Mouse (Mus musculus) thymus, postnatal 10 days (tissue): ENCODE data around the gene Fanca.
A peak's percentile ranks its signal among the peaks of the same experiment; 100 is the strongest.

ENCODE experiments used
- DNase-seq, 2 experiments: peaks; one replicate each; pipeline ENCODE4 v3.0.0; 2021; ENCODE audit warnings: low spot score in 2 of 2

Fanca gene

DNA sequence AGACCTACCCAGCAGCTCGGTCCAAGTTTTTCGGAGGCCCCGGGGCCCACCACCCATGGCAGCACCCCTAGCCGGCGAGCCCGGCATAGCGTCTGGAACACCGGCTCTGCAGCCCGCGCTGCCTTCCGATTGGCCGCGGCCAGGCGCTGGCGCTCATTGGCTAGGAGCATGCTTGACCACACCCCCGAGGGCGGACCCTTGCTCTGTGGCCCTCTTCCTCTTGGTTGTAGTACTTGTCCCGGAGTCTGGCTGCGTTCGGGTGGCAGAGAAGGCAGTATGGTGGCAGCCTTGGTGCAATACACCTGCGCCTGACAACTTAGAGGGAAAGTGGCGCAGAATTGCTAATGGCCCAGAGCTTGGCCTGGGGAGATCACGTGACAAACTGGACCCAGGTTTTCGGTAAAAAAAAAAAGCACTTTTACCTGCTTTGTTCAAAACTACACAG is at the start of gene Fanca:
Gene Fanca, minus strand, starts transcription at position 110 of the 445 bp plus-strand sequence.
- peak; percentile 94 to 96 for DNase-seq

DNA sequence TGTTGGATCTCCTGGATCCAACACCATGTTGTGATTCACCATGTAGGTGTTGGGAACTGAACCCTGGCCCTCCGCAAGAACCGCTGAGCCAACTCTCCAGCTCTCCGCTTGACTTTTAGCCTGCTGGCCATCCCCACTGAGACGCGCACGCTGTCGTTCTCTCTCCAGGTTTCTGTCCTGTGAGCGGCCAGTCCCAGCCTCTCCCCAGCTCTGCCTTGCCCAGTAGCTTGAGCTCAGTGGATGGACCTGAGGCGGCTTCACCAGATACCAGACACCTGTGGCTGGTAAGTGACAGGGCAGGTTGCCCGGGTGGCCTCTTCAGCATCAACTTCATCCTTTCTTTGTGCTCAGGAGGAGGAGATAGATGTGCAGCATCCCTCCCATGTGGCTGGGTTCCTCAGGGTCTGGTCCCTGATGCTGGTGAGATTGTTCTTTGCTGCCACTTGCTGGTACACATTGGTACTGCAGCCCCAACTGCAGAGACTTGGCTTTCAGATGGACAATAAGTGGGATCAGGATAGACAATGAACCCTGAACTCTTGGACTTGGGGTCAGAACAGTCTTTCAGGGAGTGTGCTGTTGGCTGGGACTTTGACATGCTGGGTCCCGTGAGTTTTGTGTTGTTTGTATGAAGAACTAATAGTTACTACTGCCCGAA is 42.8 kb upstream of the Fanca start:
- DNase-seq: peak; percentile 31 to 67

DNA sequence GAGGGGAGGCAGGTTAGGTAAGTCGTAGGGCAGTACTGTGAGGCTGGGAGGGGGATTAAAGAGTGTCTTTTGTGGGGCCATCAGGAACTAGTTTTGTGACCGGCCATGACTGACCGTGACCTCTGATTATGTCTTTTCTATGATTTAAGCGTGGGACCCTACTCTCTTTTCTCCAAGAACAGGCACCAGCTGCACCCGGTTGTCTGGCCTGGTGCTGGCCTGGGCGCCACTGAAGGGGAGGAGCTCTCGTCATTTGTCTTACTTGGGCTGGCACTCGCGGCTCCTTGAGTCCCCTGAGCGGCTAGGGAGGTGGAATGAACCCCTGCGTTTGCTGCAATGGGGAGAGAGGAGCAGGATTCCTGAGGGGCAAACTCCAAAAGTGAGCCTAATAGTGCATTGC is 34.8 kb upstream of the Fanca start:
- no peak for DNase-seq

- DNase-seq: no peak
Measured at GRCm38 (mm10) chr8:123352786-123353185, 34.4 kb upstream of the Fanca start.

DNA sequence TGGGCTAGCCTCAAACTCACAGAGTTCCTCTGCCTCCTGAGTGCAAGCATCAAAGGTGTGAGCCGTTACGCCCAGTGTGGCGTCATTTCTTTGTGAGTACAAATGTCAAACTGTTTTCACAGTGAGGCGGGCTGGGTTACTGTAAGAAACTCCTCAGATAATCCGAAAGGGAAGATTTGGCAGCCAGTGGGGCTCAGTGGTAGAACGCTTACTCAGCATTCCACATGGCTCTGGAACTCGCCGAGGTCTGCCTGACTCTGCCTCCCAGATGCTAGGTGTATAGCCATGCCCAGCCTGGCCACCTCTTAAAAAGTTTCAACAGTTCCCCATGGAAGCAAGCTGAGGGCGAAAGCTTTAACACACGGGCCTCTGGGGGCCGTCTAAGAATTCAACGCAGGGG is 33.7 kb upstream of the Fanca start:
- DNase-seq: no peak

DNA sequence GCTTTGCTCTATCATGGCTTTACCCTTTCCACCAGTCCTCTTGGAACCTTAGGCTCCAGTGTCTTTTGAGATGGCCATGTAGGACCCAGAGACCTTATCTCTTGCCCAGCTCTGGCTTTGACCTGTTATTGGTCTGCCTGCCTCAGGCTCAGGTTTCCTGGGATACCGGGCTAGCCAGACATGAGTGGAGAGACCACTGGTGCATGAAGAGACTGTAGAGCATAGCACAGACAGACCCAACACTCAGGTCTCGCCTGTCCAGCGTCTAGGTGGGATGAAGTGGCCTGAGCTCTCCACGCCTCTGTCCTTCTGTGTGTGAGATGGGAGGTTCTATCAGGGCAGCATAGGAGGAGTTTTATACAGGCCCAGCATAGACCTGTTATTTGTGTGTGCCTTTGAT is 30.7 kb upstream of the Fanca start:
- DNase-seq: no peak

DNA sequence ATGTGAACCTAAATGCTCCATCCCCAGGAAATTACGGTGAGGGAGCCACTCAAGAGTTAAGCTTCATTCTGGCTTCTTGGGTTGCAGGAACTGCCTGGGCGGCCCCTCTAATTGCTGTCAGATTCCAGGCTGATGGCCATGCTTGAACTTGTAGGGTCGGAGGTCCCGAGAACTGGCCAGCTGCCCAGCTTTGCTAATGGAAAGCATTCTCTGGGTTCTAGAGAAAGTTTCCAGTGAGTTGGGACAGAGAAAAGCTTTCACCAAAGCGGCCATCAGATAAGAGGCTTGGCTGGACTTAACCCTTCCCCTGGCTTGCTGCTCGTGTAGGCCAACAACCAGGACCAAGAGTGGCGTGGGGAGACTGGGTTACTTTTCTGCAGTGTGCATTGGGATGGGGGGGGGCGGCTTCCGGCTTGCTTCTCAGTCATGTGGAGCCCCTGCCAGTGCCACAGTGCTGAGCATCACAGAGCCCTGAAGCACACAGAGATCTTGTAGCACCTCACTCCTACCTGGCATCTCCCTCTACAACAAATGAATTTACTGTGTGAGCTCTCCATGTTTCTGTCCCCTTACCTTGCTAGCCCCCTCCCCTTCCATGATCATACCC is 30.0 kb upstream of the Fanca start:
- DNase-seq: no peak

- DNase-seq: no peak
Measured at GRCm38 (mm10) chr8:123347293-123347692, 28.9 kb upstream of the Fanca start.

- DNase-seq: no peak
Measured at GRCm38 (mm10) chr8:123345856-123346255, 27.5 kb upstream of the Fanca start.

GRCm38 (mm10) chr8:123345135-123345534 is 26.8 kb upstream of the Fanca start:
- no peak for DNase-seq

DNA sequence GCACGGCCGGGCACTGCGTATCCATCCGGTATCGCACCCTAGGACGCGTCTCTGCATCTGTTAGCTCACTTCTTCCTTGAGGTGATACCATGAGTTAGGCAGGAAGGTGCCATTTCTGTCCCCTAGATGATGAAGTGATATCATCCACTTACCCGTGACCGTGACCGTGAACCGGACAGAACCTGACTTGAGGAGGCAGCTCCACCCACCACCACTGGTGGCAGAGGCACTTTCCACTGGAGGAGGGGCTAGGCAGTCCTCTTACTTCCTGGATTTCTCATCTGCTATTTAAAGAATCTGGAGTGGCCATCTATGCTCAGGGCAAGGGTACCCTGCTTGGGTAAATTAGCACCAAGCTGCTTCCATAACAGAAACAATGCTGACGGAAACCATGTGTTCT is 25.0 kb upstream of the Fanca start:
- no peak for DNase-seq

DNA sequence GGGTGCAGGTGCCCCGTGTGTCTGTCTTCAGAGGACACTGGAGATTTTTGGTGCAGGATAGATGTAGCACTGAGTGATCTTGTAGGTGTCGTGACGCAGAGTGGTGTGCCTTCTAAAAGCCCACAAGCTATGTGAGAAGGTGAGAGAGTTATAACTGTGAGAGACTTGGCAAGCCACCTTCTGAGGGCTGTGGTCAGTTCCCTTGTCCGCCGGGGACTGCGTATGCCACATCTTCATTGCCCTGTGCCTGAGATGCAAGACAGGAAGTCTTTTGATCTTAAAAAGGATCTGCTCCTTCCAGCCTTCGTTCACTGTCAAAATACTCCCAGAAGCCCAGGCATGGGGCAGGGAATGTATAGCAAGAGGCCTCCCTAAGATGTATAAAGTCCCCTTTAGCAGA is 24.5 kb upstream of the Fanca start:
- DNase-seq: no peak

- no peak for DNase-seq
Measured at GRCm38 (mm10) chr8:123342253-123342652, 23.9 kb upstream of the Fanca start.

DNA sequence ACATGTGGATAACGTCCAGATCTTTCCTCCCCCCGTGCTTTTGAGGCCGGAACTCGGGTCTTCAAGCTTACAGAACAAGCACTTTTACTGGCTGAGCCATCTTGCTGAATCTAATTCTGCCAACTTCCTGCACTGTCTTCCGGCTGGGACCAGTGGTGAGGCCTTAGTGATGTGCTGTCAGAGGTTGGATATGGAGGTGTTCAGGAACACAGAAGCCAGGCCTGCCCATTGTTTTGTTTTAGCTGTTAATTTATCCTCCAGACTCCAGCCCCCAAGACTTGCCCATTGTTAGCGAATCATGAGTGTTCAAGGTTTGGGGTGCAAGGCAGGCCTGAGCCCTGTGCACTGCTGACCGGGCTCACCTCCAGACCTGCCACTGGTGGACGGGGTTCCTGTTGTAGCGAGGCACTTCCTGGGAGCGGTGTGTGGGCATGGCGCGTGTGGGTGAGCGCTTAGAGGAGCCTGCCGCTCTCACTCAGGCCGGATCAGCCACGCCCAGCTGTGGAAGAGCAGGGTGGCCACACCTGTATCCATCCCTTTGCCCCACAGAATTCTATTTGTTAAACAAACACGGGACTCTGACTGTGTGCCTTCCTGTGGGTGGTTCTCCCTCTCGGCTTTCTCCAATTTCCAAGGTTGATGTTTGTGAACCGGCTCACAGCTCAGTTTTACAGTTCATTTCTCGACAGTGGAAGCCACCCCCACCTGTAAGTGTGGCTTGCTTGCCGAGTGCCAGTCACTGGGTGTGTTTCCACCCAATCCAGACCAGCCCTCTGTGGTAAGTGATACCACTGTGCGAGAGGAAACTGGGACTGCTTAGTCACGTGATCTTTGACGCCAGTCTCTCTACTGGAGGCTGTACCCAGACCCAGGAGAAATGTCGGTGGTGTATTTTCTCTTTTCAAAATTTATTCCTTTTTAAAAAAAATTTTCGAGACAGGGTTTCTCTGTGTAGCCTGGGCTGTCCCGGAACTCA is 23.0 kb upstream of the Fanca start:
- DNase-seq: no peak

DNA sequence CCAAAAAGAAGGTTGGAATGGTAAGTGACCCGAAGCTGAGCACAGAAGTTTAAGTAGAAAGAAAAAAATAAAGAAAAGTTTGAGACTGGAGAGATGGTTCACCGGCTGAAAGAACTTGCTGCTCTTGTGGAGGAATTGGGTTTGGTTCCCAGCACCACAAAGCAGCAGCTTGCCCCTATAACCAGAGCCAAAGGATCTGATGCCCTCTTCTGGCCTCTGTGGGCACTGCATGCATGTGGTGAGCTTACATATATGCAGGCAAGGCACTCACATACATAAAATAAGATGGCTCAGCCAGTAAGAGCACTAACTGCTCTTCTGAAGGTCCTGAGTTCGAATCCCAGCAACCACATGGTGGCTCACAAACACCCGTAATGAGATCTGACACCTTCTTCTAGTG is 21.7 kb upstream of the Fanca start:
- no peak for DNase-seq

GRCm38 (mm10) chr8:123337475-123337874 is 19.1 kb upstream of the Fanca start:
- DNase-seq: no peak

DNA sequence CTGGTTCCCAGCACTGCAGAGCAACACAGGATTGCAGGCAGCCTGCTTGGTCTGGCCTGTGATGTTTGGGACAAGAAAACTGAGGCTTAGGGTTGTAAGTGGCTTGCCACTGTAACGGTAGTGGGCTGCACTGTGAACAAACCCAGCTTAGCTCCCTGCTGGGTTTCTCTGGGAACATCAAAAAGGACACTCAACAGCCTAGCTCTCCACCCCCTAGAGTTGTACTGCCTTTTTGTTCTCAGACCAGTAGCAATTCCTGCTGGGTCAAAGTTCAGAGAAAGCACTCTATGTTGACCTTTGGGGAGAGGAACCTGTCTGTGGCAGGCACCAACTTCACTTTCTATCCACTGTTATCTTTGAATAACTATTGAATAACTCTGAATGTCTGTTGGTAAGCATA is 16.1 kb upstream of the Fanca start:
- DNase-seq: no peak

GRCm38 (mm10) chr8:123333864-123334263 is 15.5 kb upstream of the Fanca start:
- no peak for DNase-seq

DNA sequence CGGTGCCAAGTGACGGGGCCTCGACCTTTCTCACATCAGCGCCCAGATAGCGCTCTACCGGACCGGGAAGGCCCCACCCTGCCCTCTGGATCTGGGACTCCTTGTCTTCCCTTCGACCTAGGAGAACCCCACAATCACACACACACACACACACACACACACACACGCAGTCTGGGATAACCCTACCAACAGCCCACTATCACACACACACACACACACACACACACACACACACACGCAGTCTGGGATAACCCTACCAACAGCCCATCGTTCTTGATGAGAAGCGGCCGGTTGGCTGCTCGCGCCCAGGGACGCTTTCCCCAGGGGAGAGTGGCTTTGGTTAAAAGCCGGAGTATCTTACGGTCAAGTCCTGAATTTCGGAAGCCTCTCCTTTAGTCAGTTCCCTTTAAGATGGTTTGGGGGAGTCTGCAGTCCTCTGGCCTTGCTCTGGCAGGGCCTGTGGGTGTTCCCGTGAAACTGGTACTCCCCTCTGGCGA is 14.8 kb upstream of the Fanca start:
- DNase-seq: no peak

- peak; percentile 67 to 88 for DNase-seq
Measured at GRCm38 (mm10) chr8:123332262-123333090, 14.1 kb upstream of the Fanca start, which contains the start of gene Spire2. Gene Spire2, plus strand, starts transcription at chr8:123332713.

DNA sequence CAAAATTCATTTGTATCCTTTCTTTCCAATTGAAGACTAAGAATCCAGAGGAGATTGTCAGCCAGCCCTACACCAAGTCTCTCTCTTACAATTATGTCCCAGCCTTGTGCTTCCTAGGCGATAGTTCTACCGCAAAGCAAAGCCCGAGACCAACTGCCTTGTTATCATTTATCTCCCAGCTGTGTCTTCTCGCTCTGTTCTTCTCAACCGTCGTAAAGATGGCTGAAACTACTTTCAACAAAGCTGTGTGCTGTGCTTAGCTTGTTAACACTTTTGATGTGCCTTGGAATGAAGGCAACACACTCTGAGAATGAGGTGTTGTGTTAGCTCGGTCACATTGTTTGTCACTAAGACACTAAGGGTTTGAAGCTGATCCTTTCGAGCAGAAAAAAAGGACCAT is 13.4 kb upstream of the Fanca start:
- DNase-seq: no peak
